Mouse (Mus musculus) effector memory CD4-positive, alpha-beta T cell, adult 5 months (primary cell): ENCODE results near the gene Tnfsf13. TPM values are rescaled to one million over a fixed set of nuclear protein-coding genes. Genes with fewer than 3 reads are reported as not detected.

Experiments used
- polyA plus RNA-seq: library from polyadenylated mRNA; unstranded; fragments of 100-300 nt; shearing (Covaris generic); gene quantifications from one replicate; pipeline ENCODE4 v1.2.1, GENCODE M21; 2017

Tnfsf13 gene
- polyA plus RNA-seq: not detected

DNA sequence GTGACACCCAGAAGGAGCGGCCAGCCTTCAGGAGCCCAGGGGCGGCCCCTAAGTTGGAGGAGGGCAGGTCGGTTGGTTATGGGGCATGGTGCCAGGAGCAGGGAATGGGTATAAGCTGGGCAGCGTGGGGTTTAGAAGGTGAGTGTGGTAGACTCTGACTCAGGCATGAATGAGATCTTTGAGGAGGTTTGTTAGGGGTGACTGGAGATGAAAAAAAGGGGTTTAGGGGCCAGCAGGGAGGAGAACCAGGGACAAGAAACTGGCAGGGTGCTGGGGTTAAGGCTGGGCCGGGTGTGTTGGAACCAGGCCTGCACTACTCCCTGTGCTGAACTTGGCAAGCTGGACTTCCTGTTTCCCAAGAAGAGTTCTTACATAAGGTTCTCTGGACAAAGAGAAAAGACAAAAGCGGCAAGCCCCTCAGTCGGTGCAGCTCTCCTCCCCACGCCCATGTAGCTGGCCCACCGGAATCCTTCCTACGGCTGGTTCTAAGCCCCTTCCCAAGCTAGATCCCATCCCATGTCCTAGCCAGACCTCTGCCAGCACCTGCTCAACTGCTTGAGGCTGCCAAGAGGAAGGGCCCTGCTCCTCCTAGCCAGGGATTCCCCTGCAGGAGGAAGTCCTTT is at the start of gene Tnfsf13:
Tnfsf13 (minus strand) TSS at position 259 of the 623 bp plus-strand sequence.

DNA sequence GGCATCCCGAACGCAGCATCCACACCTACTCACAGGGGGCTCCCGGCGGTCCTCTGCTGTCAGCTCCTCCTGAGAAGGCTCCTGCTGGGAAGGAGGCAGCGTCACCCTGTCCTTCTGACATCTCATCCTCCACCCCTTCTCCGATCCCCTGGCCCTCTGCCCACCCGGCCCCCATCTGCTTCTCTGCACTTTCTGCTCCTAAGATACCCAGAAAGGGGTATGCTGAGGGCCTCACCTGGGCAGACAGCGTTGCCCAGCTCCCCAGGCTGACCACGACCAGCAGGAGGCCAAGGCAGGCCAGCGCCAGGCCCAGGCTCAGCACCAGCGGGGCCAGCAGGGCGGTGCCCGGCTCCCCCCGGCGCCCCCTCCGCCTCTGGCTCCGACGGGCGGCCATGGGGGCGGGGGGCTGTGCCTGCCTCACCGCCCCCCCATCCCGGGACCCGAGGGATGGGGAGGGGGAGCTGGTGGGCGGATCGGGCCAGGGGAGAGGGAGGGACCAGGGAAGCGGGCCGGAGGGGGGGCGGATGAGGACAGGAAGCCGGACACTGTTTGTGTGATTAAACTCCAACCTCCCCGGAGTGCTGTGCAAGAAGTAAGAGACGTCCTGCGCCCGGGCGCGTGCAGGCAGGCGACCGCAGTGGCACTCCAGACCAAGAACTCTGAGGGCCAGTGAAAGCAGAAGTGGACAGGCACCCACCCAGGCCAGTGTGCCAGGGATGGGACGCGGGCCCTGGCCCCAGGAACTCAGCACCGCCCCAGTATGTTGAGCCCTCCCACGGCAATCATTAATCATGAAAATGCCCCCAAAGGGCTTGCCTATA is 10.0 kb upstream of the Tnfsf13 start, which contains the start of the genes Tnfsf12 and Tnfsfm13:
Tnfsf12 (minus strand) TSS at position 489 of the 821 bp plus-strand sequence.
Tnfsfm13 (minus strand) TSS at position 738 of the 821 bp plus-strand sequence.

DNA sequence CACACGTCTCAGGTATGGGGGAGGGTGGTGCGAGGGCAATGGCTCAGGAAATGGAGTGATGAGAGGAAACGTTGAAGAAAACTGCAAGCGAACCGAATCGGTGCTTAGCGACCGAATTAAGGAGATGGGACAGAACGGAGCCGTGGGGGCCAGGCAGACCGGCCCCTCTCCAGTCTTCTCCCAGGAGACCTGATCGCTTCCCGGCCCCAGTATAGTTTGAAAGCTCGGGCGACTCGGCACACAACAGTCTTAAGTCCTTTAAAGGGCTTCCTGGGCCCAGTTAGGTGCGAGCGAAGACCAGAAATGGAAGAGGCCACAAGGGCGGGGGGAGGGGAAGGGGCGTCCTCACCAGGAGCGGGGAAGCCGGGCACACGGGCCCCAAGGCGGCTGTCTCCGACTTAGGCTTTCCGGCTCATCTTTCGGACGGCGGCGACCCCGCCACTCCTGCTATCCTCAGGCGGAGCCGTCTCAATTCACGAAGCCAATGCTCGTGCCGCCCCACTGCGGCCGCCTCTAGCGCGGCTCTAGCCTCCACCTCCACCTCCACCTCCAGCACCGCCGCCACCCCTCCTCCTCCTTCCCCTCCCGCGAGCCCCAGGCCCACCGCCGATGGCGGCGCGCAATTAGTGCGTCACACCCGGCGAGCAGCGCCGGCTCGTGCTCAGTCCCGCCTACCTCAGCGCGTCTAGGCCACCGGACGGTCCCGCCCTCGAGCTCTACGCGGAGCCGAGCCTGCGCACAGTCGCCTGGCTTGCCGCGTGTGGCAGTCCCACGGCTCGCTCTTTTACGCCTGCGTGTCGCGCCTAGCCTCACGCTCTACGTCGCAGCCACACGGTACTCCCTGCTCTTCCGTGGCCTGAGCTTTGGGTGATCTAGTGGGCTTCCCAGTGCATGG is 4.0 kb downstream of the Tnfsf13 start, which contains the start of gene Senp3:
Senp3 (minus strand) TSS at position 771 of the 895 bp plus-strand sequence.

DNA sequence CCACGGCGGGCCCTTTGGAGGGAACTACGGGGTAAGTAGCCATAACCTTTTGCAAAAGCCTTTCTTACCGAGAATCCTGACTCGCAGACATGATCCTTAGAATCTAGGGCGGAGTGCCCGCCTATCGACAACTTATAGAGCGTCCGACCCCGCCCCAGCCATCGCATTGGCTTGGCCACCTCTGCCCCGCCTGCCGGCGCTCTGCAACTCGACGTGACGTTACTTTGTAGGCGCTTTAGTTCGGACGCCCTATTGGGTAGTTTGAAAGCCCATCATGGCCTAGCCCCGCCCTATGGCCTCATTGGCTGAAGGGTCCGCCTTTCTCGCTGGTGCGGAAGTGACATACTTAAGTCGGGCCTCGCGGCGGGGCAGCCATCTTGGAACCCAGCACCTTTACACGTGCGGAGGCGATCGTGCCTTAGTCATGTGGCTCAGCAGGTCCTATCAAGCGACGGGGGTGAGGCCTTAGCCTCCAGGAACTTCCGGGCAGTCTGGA is 13.3 kb downstream of the Tnfsf13 start, which contains the start of gene Eif4a1:
Eif4a1 (minus strand) TSS at position 213 of the 496 bp plus-strand sequence.

DNA sequence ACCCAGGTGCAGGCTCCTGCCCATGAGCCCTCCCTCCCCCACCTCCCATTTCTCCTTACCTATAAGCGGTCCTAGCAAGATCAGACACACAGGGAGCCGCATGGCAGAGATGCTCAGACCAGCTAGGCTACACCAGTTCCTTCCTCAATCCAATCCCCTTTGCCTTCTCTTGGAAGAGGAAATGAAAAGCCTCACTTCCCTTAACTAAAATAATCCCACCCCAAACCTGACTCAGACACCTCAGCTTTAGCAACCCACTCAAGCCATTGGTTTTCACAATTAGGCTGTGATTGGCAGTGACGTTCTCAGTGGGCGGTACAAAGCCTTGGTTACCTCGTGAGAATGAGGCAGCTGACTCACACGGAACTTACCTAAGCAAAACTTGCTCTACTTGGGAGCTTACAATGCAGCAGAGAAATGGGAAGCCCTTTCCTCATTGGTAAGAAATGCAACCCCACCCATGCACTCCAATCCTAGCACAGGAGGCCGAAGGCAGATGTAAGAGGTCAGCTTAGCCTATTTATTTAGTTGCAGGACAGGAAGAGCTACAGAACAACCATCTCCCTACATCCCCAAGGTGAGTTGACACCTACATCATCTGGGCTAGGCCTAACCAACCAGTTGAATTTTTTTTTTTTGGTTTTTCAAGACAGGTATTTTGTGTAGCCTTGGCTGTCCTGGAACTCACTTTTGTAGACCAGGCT is 19.5 kb downstream of the Tnfsf13 start, which contains the start of gene Cd68:
Cd68 (minus strand) TSS at position 193 of the 704 bp plus-strand sequence.

DNA sequence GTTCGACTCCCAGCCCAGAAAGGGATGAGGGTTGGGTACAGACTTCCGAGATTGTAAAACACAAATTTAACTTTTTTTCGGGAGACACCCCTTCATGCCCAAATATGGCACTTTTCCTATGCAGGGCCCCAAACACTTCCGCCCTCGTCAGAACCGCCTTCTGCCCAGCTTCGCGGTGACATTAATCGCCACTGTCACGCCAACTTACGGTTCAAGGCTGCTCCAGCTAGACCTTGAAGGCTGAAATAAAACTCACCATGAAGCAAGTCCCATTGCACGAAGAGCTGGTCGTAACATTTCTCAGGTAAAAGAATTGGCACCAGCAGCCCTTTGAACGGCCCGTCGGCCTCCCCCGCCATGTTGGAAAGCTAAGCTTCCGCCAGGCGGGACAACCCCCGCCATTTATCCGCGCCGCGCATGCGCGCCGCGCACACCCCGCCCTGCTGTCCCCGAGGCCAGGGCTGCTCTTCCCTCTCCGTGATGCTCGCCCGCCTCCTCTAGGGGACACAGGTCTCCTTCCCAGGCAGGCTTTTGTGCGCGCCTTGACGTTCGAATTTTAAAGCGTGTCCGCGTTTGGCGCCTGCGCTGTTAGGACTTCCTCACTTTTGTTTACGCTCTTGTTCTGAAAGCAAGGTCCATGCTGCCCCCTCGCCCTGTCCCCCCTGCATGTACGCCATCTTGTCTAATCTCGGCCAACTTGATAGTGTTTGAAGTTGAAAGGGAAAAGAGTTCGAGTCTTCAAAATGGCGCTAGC is 23.2 kb downstream of the Tnfsf13 start, which contains the start of gene Mpdu1:
Mpdu1 (minus strand) TSS at position 430 of the 754 bp plus-strand sequence.

DNA sequence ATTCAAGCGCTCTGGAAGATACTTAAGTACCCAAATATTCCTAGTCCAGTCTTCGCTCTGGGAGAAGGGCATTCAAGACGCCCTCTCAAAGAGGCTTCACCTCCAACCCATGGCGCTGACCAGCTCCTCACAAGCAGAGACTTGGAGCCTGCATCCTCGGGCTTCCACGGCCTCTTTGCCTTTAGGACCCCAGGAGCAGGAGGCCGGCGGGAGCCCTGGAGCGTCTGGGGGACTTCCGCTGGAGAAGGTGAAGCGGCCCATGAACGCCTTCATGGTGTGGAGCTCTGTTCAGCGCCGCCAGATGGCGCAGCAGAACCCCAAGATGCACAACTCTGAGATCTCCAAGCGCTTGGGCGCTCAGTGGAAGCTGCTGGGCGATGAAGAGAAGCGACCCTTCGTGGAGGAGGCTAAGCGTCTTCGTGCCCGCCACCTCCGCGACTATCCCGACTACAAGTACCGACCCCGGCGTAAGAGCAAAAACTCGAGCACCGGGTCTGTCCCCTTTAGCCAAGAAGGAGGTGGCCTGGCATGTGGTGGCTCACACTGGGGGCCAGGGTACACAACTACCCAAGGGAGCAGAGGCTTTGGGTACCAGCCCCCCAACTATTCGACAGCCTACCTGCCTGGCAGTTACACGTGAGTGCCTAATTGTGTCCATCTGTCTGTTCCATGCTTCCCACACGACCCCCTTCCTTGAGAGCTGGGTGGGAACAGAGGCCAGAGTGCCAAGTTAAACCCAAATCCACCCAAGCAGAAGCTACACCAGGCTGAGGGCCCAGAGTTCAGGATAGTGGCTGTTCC is 30.1 kb downstream of the Tnfsf13 start, which contains the start of gene Sox15:
Sox15 (plus strand) TSS at position 51 of the 801 bp plus-strand sequence.

Other genes with a start within 250 kb of the Tnfsf13 start
- not detected for gene Dnah2, start 136.7 kb downstream of the Tnfsf13 start, polyA plus RNA-seq
- not detected for gene Efnb3, start 125.6 kb downstream of the Tnfsf13 start, polyA plus RNA-seq
- 11.0 TPM for gene Wrap53, start 105.5 kb downstream of the Tnfsf13 start, polyA plus RNA-seq
- 180 TPM for gene Trp53, start 105.4 kb downstream of the Tnfsf13 start, polyA plus RNA-seq
- not detected for gene Atp1b2, start 79.8 kb downstream of the Tnfsf13 start, polyA plus RNA-seq
- gene Shbg, start 67.9 kb downstream of the Tnfsf13 start, polyA plus RNA-seq: not detected
- not detected for gene Sat2, start 63.8 kb downstream of the Tnfsf13 start, polyA plus RNA-seq
- gene Fxr2, start 52.8 kb downstream of the Tnfsf13 start, polyA plus RNA-seq: 70.3 TPM
- not detected for gene Sox15, start 30.5 kb downstream of the Tnfsf13 start, polyA plus RNA-seq
- gene Mpdu1, start 23.1 kb downstream of the Tnfsf13 start, polyA plus RNA-seq: 39.4 TPM
- 4.3 TPM for gene Cd68, start 19.6 kb downstream of the Tnfsf13 start, polyA plus RNA-seq
- 908 TPM for gene Eif4a1, start 13.4 kb downstream of the Tnfsf13 start, polyA plus RNA-seq
- gene Senp3, start 3.7 kb downstream of the Tnfsf13 start, polyA plus RNA-seq: 32.0 TPM
- gene Tnfsf12, start 10.1 kb upstream of the Tnfsf13 start, polyA plus RNA-seq: not detected
- gene Tnfsfm13, start 10.3 kb upstream of the Tnfsf13 start, polyA plus RNA-seq: not detected
- 60.5 TPM for gene Polr2a, start 72.9 kb upstream of the Tnfsf13 start, polyA plus RNA-seq
- not detected for gene Slc35g3, start 76.2 kb upstream of the Tnfsf13 start, polyA plus RNA-seq
- gene Zbtb4, start 80.1 kb upstream of the Tnfsf13 start, polyA plus RNA-seq: 7.6 TPM
- 1.4 TPM for gene Chrnb1, start 110.2 kb upstream of the Tnfsf13 start, polyA plus RNA-seq
- not detected for gene Fgf11, start 116.1 kb upstream of the Tnfsf13 start, polyA plus RNA-seq
- not detected for gene Tmem102, start 119.8 kb upstream of the Tnfsf13 start, polyA plus RNA-seq
- not detected for gene Gm39566, start 129.5 kb upstream of the Tnfsf13 start, polyA plus RNA-seq
- not detected for gene Spem2, start 132.7 kb upstream of the Tnfsf13 start, polyA plus RNA-seq
- gene Spem1, start 136.4 kb upstream of the Tnfsf13 start, polyA plus RNA-seq: not detected
- gene Nlgn2, start 152.0 kb upstream of the Tnfsf13 start, polyA plus RNA-seq: not detected
- 42.5 TPM for gene Tmem256, start 152.7 kb upstream of the Tnfsf13 start, polyA plus RNA-seq
- gene Plscr3, start 160.6 kb upstream of the Tnfsf13 start, polyA plus RNA-seq: 9.2 TPM
- gene Tnk1, start 172.9 kb upstream of the Tnfsf13 start, polyA plus RNA-seq: not detected
- gene Tmem95, start 192.2 kb upstream of the Tnfsf13 start, polyA plus RNA-seq: not detected
- 0.11 TPM for gene Kctd11, start 195.6 kb upstream of the Tnfsf13 start, polyA plus RNA-seq
- gene Acap1, start 209.8 kb upstream of the Tnfsf13 start, polyA plus RNA-seq: 462 TPM
- 0.80 TPM for gene 2810408A11Rik, start 215.2 kb upstream of the Tnfsf13 start, polyA plus RNA-seq
- gene Neurl4, start 215.3 kb upstream of the Tnfsf13 start, polyA plus RNA-seq: 5.4 TPM
- 200 TPM for gene Gps2, start 228.1 kb upstream of the Tnfsf13 start, polyA plus RNA-seq
- gene Eif5a, start 236.2 kb upstream of the Tnfsf13 start, polyA plus RNA-seq: 977 TPM